Mouse (Mus musculus): ENCODE data around the gene Hmga1. TPM values are rescaled to one million over a fixed set of nuclear protein-coding genes. Genes with fewer than 3 reads are reported as not detected.

Gene Hmga1
- total RNA-seq (2021), result 10 to 100 TPM; 33.6 to 35.7 TPM

DNA sequence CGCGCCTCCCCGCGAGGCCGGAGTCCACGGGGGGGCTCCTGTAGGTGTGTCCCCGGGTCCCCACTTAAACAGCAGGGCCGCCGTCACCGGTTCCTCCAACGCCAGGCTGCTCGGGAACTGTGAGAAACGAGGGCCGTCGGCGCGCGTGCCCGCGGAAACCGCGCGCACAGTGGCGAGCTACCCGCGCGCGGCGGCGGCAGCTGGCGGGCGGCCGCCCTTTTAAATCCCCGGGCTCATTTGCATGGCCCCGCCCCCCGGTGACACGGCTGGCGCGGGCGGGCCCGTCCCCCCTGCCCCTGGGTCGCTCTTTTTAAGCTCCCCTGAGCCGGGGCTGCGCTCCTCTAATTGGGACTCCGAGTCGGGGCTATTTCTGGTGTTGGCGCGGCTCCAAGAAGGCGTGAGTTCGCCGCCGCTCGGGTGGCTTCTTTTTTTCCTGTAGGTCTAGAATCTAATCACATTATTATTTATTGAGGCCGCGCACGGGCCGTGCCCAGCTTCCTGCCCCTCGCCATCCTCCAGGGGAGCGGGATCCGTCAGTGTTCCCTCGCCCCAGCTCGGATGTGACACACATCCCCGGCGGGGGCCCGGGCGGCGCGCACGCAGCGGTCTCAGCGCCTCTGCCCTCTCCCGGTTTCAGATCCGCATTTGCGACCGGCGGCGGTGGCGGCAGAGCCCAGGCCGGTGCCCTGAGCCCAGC is at the start of gene Hmga1:
Gene Hmga1 (plus strand): TSS at position 183 of the 697 bp plus-strand sequence.
- DNase-seq (ENCODE audit: extremely low spot score in 1 of 2, low spot score in 1 of 2), result peak; percentile 67 to 72

- no peak for DNase-seq (ENCODE audit: extremely low spot score in 1 of 2, low spot score in 1 of 2)
These were observed 49.3 kb upstream of the Hmga1 start for GRCm38 (mm10) chr17:27506871-27507590.

GRCm38 (mm10) chr17:27507591-27507945 is 48.7 kb upstream of the Hmga1 start:
- no peak for DNase-seq (ENCODE audit: extremely low spot score in 1 of 2, low spot score in 1 of 2)

DNA sequence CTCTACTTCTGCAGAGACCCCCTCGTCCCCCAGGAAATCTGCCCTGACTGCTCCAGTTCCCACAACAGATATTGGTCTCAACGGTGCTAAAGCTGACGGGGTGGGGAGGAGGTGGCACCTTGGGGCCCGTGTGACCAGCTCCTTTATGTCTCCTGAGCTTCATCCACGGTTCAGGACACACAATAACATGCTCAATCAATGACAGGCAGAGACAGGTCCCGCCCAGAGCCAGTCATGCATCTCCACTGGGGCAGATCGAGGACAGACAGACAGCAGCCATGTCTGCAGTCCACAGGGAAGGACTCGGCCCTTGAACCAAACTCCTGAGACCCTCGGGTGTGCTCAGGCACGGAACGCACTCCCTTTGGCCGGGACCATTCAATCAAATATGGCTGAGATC is 48.3 kb upstream of the Hmga1 start:
- no peak for DNase-seq (ENCODE audit: extremely low spot score in 1 of 2, low spot score in 1 of 2)

DNA sequence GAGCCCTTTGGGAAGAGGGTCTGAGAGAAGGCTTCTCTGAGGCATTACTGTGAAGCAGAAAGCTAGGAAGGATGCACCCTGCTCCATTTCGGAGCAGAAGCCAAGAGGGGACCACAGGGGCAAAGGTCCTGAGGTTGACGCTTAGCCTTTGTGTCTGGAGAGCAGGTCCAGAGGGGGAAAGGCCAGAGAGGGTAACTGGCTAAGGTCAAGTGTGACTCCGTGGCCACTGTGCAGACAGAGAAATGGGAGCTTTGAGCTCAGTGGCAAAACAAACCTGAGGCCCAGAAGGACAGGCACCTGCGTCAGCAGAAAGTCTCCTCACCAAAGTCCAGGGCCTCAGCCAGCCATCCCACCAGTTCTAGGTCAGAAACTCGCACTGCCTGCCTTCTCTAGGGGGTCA is 47.8 kb upstream of the Hmga1 start:
- DNase-seq (ENCODE audit: extremely low spot score in 1 of 2, low spot score in 1 of 2), result no peak

GRCm38 (mm10) chr17:27509056-27509455 is 47.2 kb upstream of the Hmga1 start:
- DNase-seq (ENCODE audit: extremely low spot score in 1 of 2, low spot score in 1 of 2), result no peak

DNA sequence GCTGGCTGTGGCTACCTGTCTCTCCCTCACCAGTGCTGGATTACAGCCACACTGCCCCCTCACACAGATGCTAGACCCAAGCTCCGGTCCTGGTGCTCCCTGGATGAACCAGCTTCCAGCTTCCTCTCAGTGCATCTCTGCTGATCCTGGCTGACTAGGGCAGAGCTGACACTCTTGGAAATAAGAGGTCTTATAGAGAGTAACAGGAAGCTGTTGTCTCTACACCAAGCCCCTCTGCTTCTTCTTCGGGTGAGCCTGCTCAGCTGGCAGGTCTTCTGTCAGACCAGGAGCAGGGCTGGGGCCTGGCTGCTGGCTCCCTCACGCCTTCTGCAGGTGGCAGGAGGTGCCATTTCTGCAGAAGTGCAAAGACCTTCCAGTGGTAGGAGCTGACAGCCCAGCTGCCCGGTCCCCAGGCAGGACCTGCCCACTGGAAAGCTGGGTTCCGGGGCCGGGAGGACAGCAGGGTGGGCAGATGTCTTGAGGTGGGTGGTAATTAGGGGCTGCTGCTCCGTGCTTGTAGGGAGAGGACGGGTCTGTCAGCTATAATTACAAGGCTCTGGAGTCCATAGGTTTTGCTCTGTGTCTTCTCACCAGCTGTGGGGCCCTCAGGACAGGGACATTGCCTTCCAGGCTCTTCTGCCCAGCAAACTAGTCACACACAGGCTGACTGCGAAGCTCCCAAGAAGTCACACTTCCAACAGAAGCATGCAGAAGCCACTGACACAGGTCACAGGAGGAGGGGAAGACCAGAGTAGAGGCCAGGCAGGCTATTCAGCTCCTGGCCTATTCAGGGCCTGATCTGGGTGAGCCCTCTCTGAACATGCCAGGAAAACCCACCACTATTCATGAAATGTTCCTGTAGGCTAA is 45.8 kb upstream of the Hmga1 start:
- DNase-seq (ENCODE audit: extremely low spot score in 1 of 2, low spot score in 1 of 2), result no peak

GRCm38 (mm10) chr17:27511125-27511735 is 45.1 kb upstream of the Hmga1 start:
- DNase-seq (ENCODE audit: extremely low spot score in 1 of 2, low spot score in 1 of 2), result no peak

GRCm38 (mm10) chr17:27511865-27512618 is 44.3 kb upstream of the Hmga1 start:
- no peak for DNase-seq (ENCODE audit: extremely low spot score in 1 of 2, low spot score in 1 of 2)

- DNase-seq (ENCODE audit: extremely low spot score in 1 of 2, low spot score in 1 of 2), result no peak
These were observed 43.6 kb upstream of the Hmga1 start for GRCm38 (mm10) chr17:27512619-27513161.

GRCm38 (mm10) chr17:27513279-27513915 is 42.9 kb upstream of the Hmga1 start:
- no peak for DNase-seq (ENCODE audit: extremely low spot score in 1 of 2, low spot score in 1 of 2)

DNA sequence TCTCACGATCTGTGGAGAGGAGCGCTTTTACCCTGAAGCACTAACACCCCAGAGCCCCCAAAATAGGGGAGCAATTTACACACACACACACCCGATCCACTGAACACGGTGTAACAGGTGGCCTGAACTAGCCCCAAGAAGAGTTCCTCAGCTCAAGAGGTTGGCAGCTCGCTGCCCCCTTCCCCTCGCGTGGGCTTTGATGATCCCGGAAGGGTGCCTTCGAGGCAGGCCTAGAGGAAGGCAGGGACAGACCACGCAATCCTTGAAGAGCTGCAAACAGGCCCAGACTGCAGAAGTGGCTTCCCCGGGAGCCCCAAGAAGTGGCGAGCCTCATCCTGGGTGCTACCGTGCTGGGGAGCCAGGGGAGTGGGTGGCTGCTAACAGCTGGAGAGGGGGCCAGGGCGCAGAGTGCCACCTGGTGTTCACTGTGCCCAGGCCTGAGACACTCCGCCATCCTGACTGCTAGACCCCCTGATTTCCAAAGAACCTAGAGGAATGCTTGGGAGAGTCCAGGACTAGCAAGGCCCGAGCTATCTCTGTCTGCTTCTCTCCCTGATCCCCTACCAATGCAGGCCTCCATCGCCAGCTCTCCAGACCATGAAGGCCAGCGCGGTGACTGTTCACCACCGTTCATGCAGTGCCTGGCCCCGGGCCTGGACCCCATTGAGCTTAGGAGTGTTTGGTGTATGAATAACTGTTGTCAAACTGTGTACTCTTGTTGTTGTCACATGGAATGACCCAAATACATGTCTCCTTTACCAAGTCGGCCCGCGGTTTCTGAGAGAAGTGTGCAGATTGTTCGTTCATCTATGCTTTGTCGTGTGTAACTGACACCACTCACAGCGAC is 42.2 kb upstream of the Hmga1 start:
- no peak for DNase-seq (ENCODE audit: extremely low spot score in 1 of 2, low spot score in 1 of 2)

- DNase-seq (ENCODE audit: extremely low spot score in 1 of 2, low spot score in 1 of 2), result no peak
These were observed 38.0 kb upstream of the Hmga1 start for GRCm38 (mm10) chr17:27518296-27518695.

GRCm38 (mm10) chr17:27518700-27519595 is 37.3 kb upstream of the Hmga1 start:
- no peak for DNase-seq (ENCODE audit: extremely low spot score in 1 of 2, low spot score in 1 of 2)

DNA sequence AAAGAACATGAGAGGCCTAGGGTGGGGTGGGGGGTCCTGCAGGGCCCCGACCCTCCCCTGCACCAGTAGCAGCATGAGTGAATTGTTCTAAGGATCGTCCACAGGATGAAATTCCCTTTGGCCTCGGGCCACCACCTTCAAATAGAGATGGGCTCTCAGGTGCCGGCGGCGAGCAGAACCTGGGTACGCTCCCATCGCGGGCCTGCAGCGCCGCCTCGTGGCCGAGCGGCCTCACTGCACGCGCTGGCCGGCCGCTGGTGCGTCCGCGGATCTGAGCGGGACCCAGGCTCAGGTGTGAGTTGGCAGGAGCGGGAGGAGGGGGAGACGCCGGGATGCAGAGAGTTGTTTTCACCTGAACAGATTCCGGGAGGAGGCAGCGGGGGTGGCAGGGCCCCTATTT is 35.7 kb upstream of the Hmga1 start:
- peak; percentile 66 to 76 for DNase-seq (ENCODE audit: extremely low spot score in 1 of 2, low spot score in 1 of 2)

DNA sequence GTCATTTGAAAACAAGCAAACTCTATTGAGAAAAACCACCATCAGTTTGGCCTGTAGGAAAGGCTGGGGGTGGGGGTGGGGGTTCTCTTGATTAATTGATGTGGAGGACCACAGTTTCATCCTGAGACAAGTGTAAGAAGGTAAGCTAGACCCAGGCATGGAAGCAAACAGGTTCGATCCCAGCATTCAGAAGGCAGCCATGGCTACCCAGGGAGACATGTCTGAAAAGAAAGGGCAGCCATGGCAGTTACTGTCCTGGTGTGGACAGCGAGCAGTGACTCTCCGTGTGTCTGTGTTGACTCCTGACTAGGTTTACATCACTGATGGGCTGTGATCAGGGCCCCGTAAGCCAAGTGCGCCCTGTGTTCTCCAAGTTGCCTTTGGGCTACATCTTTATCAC is 35.0 kb upstream of the Hmga1 start, which contains the start of gene Grm4:
Gene Grm4 (minus strand): TSS at position 101 of the 400 bp plus-strand sequence.
- DNase-seq (ENCODE audit: extremely low spot score in 1 of 2, low spot score in 1 of 2), result no peak

DNA sequence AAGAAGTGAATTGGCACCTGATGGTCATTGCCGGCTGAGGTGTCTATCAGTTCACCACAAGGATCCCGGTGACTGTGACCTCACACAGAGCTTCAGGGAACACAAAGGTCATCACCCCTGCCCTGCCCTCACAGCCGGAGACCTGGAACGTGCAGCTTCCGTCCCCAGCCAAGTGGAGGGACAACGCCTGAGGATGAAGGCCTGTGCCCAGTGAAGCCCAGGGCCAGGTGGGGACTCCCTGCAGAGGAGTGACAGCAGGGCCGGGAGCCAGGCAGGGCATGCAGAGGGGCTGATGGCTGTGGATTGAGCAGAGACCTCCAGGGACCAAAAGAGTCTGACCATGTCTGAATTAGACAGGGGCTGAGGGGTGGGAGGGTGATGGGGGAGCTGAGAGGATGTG is 33.2 kb upstream of the Hmga1 start:
- DNase-seq (ENCODE audit: extremely low spot score in 1 of 2, low spot score in 1 of 2), result no peak

All from layer of hippocampus, postnatal 25 days (tissue).